Mouse (Mus musculus) lung, postnatal 0 days (tissue): ENCODE measurements around the gene Rbm44.

ENCODE experiments used
- CTCF ChIP-seq: IDR thresholded peaks from 2 replicates; pipeline ENCODE4 v1.5.1; 2016; ENCODE audit warnings: antibody characterized with exemption, mild to moderate bottlenecking
- EP300 ChIP-seq: IDR thresholded peaks from 2 replicates; pipeline ENCODE4 v1.6.1; 2016; ENCODE audit warnings: antibody characterized with exemption, mild to moderate bottlenecking, control low read depth

GRCm38 (mm10) chr1:91204221-91204765 lies 59.4 kb downstream of the Rbm44 start:
- TF ChIP-seq EP300 (no peak), CTCF (no peak)
